Mouse (Mus musculus) heart, embryonic 13.5 days (tissue): ENCODE results near the gene Zfp592. TPM values are rescaled to one million over a fixed set of nuclear protein-coding genes. Genes with fewer than 3 reads are reported as not detected.
A peak's percentile ranks its signal among the peaks of the same experiment; 100 is the strongest.

Experiments
- ATAC-seq: fragments of 200-750 bp; cut with Nextera tagmentation; 2 replicates; pipeline ENCODE4 v1.8.0; 2017; ENCODE audit warnings: moderate TSS enrichment; ENCODE audit not compliant: insufficient number of reproducible peaks, low FRiP score, low TSS enrichment; ENCODE audit errors: extremely low read depth
- H3K27ac ChIP-seq: fragments of 300-500 bp; sonication (generic); replicated peaks from 2 replicates; pipeline ENCODE4 v1.5.1; 2015; ENCODE audit warnings: moderate library complexity, mild to moderate bottlenecking, inconsistent platforms
- H3K27me3 ChIP-seq: fragments of 300-500 bp; sonication (generic); replicated peaks from 2 replicates; pipeline ENCODE4 v1.6.1; 2015; ENCODE audit warnings: mild to moderate bottlenecking, inconsistent platforms
- H3K36me3 ChIP-seq: fragments of 300-500 bp; sonication (generic); 2 replicates; pipeline ENCODE4 v1.6.1; 2015; ENCODE audit warnings: mild to moderate bottlenecking, inconsistent platforms
- H3K4me1 ChIP-seq: fragments of 300-500 bp; sonication (generic); 2 replicates; pipeline ENCODE4 v1.6.1; 2015; ENCODE audit warnings: inconsistent platforms
- H3K4me2 ChIP-seq: fragments of 300-500 bp; sonication (generic); 2 replicates; pipeline ENCODE4 v1.6.1; 2015; ENCODE audit warnings: inconsistent platforms, mild to moderate bottlenecking, moderate library complexity
- H3K4me3 ChIP-seq: fragments of 300-500 bp; sonication (generic); 2 replicates; pipeline ENCODE4 v1.5.1; 2015; ENCODE audit warnings: moderate library complexity, mild to moderate bottlenecking, inconsistent platforms
- H3K9ac ChIP-seq: fragments of 300-500 bp; sonication (generic); 2 replicates; pipeline ENCODE4 v1.6.1; 2015; ENCODE audit warnings: inconsistent platforms, mild to moderate bottlenecking, moderate library complexity
- H3K9me3 ChIP-seq: fragments of 300-500 bp; sonication (generic); 2 replicates; pipeline ENCODE4 v1.6.1; 2016; ENCODE audit warnings: inconsistent platforms
- WGBS: fragments of 180-500 bp; shearing (Covaris S2); methylation state at CpG from one replicate; pipeline ENCODE4 v1.1.7; 2015; ENCODE audit warnings: mixed read lengths; 5-methylcytosine and 5-hydroxymethylcytosine counted together
- polyA plus RNA-seq: library from polyadenylated mRNA; unstranded; fragments of >200 nt; fragmentation: Nextera tagmentation; extraction: Ambion mirVana; gene quantifications from 2 replicates; pipeline ENCODE4 v1.2.1, GENCODE M21; 2015

Zfp592 gene
- 6.6 and 8.5 TPM in 2 replicates for polyA plus RNA-seq

GRCm38 (mm10) chr7:80992980-80993833 is at the start of gene Zfp592:
Gene Zfp592 (plus strand): TSS chr7:80993681.
- peak within 1 kb of the TSS; percentile 98 for H3K27ac ChIP-seq
- under 1% methylated on average over 61 of the region's 102 CpGs for WGBS
- H3K4me1 ChIP-seq: peaks cover 50% of the 10 kb centered on the region
- no peaks in the 10 kb centered on the region for H3K27me3 ChIP-seq
- H3K9ac ChIP-seq: peak within 1 kb of the TSS; percentile 99
- peak within 1 kb of the TSS; percentile 96 for H3K4me2 ChIP-seq
- H3K9me3 ChIP-seq: no peaks in the 10 kb centered on the region
- H3K36me3 ChIP-seq: 0 out of 2 replicates have a peak, but pooled peaks cover 8% of the 10 kb centered on the region
- ATAC-seq: peak; percentile 91
- H3K4me3 ChIP-seq: peak within 1 kb of the TSS; percentile 98

GRCm38 (mm10) chr7:80947445-80948350 is 45.8 kb upstream of the Zfp592 start, which contains the start of gene Sec11a:
Gene Sec11a (minus strand): TSS chr7:80947780.
- H3K27me3 ChIP-seq: 0 out of 2 replicates have a peak, but pooled peaks cover 3% of the 10 kb centered on the region
- peak within 1 kb of the TSS; percentile 88 for H3K4me2 ChIP-seq
- H3K9me3 ChIP-seq: no peaks in the 10 kb centered on the region

GRCm38 (mm10) chr7:80951461-80951860 is 42.0 kb upstream of the Zfp592 start:
- 75% methylated on average over 4 of the region's 4 CpGs for WGBS
- H3K4me2 ChIP-seq: no peak overlapping the region
- H3K4me3 ChIP-seq: no peak overlapping the region
- H3K9me3 ChIP-seq: no peaks in the 10 kb centered on the region
- peaks cover 7% of the 10 kb centered on the region for H3K4me1 ChIP-seq
- ATAC-seq: no peak
- 0 out of 2 replicates have a peak, but pooled peaks cover 3% of the 10 kb centered on the region for H3K27me3 ChIP-seq
- no peak overlapping the region for H3K27ac ChIP-seq
- H3K36me3 ChIP-seq: no peaks in the 10 kb centered on the region
- no peak overlapping the region for H3K9ac ChIP-seq

More at GRCm38 (mm10) chr7:80947445-80948350, 45.8 kb upstream of the Zfp592 start, which contains the start of gene Sec11a:
- peak; percentile 98 for ATAC-seq
- H3K4me1 ChIP-seq: peaks cover 22% of the 10 kb centered on the region
- peak within 1 kb of the TSS; percentile 89 for H3K4me3 ChIP-seq
- H3K9ac ChIP-seq: peak within 1 kb of the TSS; percentile 94
- H3K36me3 ChIP-seq: peaks cover 16% of the 10 kb centered on the region
- peak within 1 kb of the TSS; percentile 97 for H3K27ac ChIP-seq
- WGBS: 2% methylated on average over 44 of the region's 44 CpGs

- Histone ChIP-seq H3K9ac (no peak overlapping the region), H3K36me3 (no peaks in the 10 kb centered on the region), H3K9me3 (no peaks in the 10 kb centered on the region), H3K4me2 (no peak overlapping the region), H3K27me3 (0 out of 2 replicates have a peak, but pooled peaks cover 3% of the 10 kb centered on the region), H3K4me3 (no peak overlapping the region), H3K27ac (no peak overlapping the region), H3K4me1 (peaks cover 3% of the 10 kb centered on the region; the same call in 1 of the 2 replicates)
- WGBS: 57% methylated on average over 3 of the region's 3 CpGs
- no peak for ATAC-seq
Measured at GRCm38 (mm10) chr7:80952140-80952539, 41.3 kb upstream of the Zfp592 start.

- Histone ChIP-seq H3K36me3 (no peaks in the 10 kb centered on the region), H3K9me3 (no peaks in the 10 kb centered on the region), H3K4me3 (no peak overlapping the region), H3K27me3 (0 out of 2 replicates have a peak, but pooled peaks cover 3% of the 10 kb centered on the region), H3K4me1 (no peaks in the 10 kb centered on the region), H3K27ac (no peak overlapping the region), H3K4me2 (no peak overlapping the region), H3K9ac (no peak overlapping the region)
- ATAC-seq: no peak
- WGBS: 75% methylated on average over 2 of the region's 2 CpGs
Measured at GRCm38 (mm10) chr7:80954251-80954650, 39.2 kb upstream of the Zfp592 start.

GRCm38 (mm10) chr7:80956891-80957290 is 36.6 kb upstream of the Zfp592 start:
- H3K36me3 ChIP-seq: no peaks in the 10 kb centered on the region
- no peaks in the 10 kb centered on the region for H3K27me3 ChIP-seq
- WGBS: 77% methylated on average over 2 of the region's 2 CpGs
- no peak overlapping the region for H3K9ac ChIP-seq
- no peak overlapping the region for H3K27ac ChIP-seq
- no peaks in the 10 kb centered on the region for H3K9me3 ChIP-seq
- ATAC-seq: no peak
- no peaks in the 10 kb centered on the region for H3K4me1 ChIP-seq
- H3K4me2 ChIP-seq: no peak overlapping the region
- no peak overlapping the region for H3K4me3 ChIP-seq

- H3K9me3 ChIP-seq: no peaks in the 10 kb centered on the region
- H3K4me1 ChIP-seq: no peaks in the 10 kb centered on the region
- H3K27ac ChIP-seq: no peak overlapping the region
- no peak for ATAC-seq
- 44% methylated on average over 3 of the region's 3 CpGs for WGBS
- H3K4me2 ChIP-seq: no peak overlapping the region
- H3K36me3 ChIP-seq: no peaks in the 10 kb centered on the region
- H3K9ac ChIP-seq: no peak overlapping the region
- H3K27me3 ChIP-seq: no peaks in the 10 kb centered on the region
- no peak overlapping the region for H3K4me3 ChIP-seq
Measured at GRCm38 (mm10) chr7:80959003-80959402, 34.5 kb upstream of the Zfp592 start.

GRCm38 (mm10) chr7:80962799-80963198 is 30.7 kb upstream of the Zfp592 start:
- no peak for ATAC-seq
- WGBS: 68% methylated on average over 6 of the region's 6 CpGs
- H3K9ac ChIP-seq: no peak overlapping the region
- H3K9me3 ChIP-seq: no peaks in the 10 kb centered on the region
- H3K4me1 ChIP-seq: no peaks in the 10 kb centered on the region
- no peaks in the 10 kb centered on the region for H3K36me3 ChIP-seq
- H3K27ac ChIP-seq: no peak overlapping the region
- no peaks in the 10 kb centered on the region for H3K27me3 ChIP-seq
- H3K4me3 ChIP-seq: no peak overlapping the region
- no peak overlapping the region for H3K4me2 ChIP-seq

- ATAC-seq: no peak
- WGBS: 63% methylated on average over 3 of the region's 3 CpGs
- peaks cover 6% of the 10 kb centered on the region; the same call in 1 of the 2 replicates for H3K9me3 ChIP-seq
- no peak overlapping the region for H3K9ac ChIP-seq
- H3K36me3 ChIP-seq: no peaks in the 10 kb centered on the region
- no peaks in the 10 kb centered on the region; the same call in 1 of the 2 replicates for H3K4me1 ChIP-seq
- H3K4me3 ChIP-seq: no peak overlapping the region
- no peak overlapping the region for H3K27ac ChIP-seq
- H3K4me2 ChIP-seq: no peak overlapping the region
- H3K27me3 ChIP-seq: no peaks in the 10 kb centered on the region
Measured at GRCm38 (mm10) chr7:80970913-80971312, 22.6 kb upstream of the Zfp592 start.

GRCm38 (mm10) chr7:80971419-80971818 is 22.1 kb upstream of the Zfp592 start:
- 73% methylated on average over 2 of the region's 2 CpGs for WGBS
- no peak overlapping the region for H3K4me3 ChIP-seq
- H3K9me3 ChIP-seq: peaks cover 6% of the 10 kb centered on the region; the same call in 1 of the 2 replicates
- no peaks in the 10 kb centered on the region for H3K27me3 ChIP-seq
- no peaks in the 10 kb centered on the region for H3K36me3 ChIP-seq
- no peak overlapping the region for H3K9ac ChIP-seq
- no peaks in the 10 kb centered on the region; the same call in 1 of the 2 replicates for H3K4me1 ChIP-seq
- no peak for ATAC-seq
- no peak overlapping the region for H3K4me2 ChIP-seq
- H3K27ac ChIP-seq: no peak overlapping the region

GRCm38 (mm10) chr7:80972082-80972481 is 21.4 kb upstream of the Zfp592 start:
- Histone ChIP-seq H3K9me3 (peaks cover 6% of the 10 kb centered on the region; the same call in 1 of the 2 replicates), H3K4me1 (no peaks in the 10 kb centered on the region; the same call in 1 of the 2 replicates), H3K27me3 (no peaks in the 10 kb centered on the region), H3K36me3 (no peaks in the 10 kb centered on the region), H3K27ac (no peak overlapping the region), H3K4me3 (no peak overlapping the region), H3K9ac (no peak overlapping the region), H3K4me2 (no peak overlapping the region)
- ATAC-seq: no peak
- 85% methylated on average over 5 of the region's 5 CpGs for WGBS
